ENCODE assay signal across 27 mouse cellular contexts in the genomic region with DNA sequence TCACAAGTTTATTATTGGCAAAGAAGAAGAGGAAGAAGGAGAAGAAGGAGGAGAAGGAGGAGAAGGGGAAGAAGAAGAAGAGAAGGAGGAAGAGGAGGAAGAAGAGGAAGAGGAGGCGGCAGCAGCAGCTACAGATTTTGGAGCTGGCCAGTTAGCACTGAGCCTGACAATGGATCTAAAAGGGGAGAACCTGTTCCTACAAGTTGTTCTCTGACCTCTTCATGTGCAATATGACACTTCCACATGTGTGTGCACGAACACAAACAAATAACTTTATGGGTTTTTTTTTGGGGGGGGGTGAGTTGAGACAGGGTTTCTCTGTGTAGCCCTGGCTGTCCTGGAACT.
"Had no signal": no experiment of that assay in that cellular context is flagged by ENCODE, and none has a peak within 500 bp of the region (broad histone marks: within the 10 kb centered on the region; RNA-seq: fewer than 3 reads in every experiment).

No protein-coding gene starts in this region.

- DNase-seq: left cerebral cortex, postnatal 4 days; liver; liver, embryonic 13.5 days; liver, postnatal 0 days; lung, adult 18-20 months; lung, adult 2 months; lung, embryonic 14.5 days; lung, postnatal 10 days; lung, postnatal 14 days; lung, postnatal 36 days; lung, postnatal 4 days; midbrain, embryonic 14.5 days had no signal

- H3K4me1 ChIP-seq: limb, embryonic 12.5 days; limb, embryonic 13.5 days; limb, embryonic 15.5 days; lung, embryonic 15.5 days; midbrain, embryonic 12.5 days; midbrain, embryonic 13.5 days; midbrain, embryonic 15.5 days had no signal

- H3K27me3 ChIP-seq: limb, embryonic 13.5 days; limb, embryonic 15.5 days; liver, embryonic 13.5 days; liver, embryonic 15.5 days; lung, embryonic 15.5 days; megakaryocyte, embryonic 14.5 days; midbrain, embryonic 12.5 days; midbrain, embryonic 13.5 days; midbrain, embryonic 15.5 days had no signal

- H3K4me3 ChIP-seq: limb, embryonic 10.5 days; limb, embryonic 12.5 days; limb, embryonic 13.5 days; limb, embryonic 15.5 days; liver, embryonic 12.5 days; liver, embryonic 13.5 days; liver, embryonic 15.5 days; lung, embryonic 15.5 days; megakaryocyte, embryonic 14.5 days; midbrain, embryonic 10.5 days; midbrain, embryonic 12.5 days; midbrain, embryonic 13.5 days; midbrain, embryonic 15.5 days; myocyte had no signal

- H3K36me3 ChIP-seq: limb, embryonic 10.5 days; limb, embryonic 12.5 days; limb, embryonic 13.5 days; limb, embryonic 15.5 days; liver, embryonic 12.5 days; liver, embryonic 13.5 days; liver, embryonic 15.5 days; lung, embryonic 15.5 days; midbrain, embryonic 10.5 days; midbrain, embryonic 12.5 days; midbrain, embryonic 13.5 days; midbrain, embryonic 15.5 days had no signal

- H3K27ac ChIP-seq: limb, embryonic 10.5 days; limb, embryonic 12.5 days; limb, embryonic 13.5 days; limb, embryonic 15.5 days; liver, embryonic 12.5 days; liver, embryonic 13.5 days; liver, embryonic 14.5 days; liver, embryonic 15.5 days; lung, embryonic 15.5 days; macrophage; midbrain, embryonic 10.5 days; midbrain, embryonic 12.5 days; midbrain, embryonic 13.5 days; midbrain, embryonic 15.5 days had no signal
